Mouse (Mus musculus): Measurements from ENCODE around the gene Hexb.

- TF ChIP-seq GATA1 (IDR thresholded peaks at IDR 0.05; ENCODE audit: low read length) = no peak
- TF ChIP-seq TAL1 (IDR thresholded peaks at IDR 0.05; ENCODE audit: low read length) = no peak
These were observed 3.7 kb upstream of the Hexb start for GRCm38 (mm10) chr13:97201896-97202295.
